Mouse (Mus musculus) liver, adult 2 months (tissue): Measurements from ENCODE around the gene Prm2. TPM values are rescaled to one million over a fixed set of nuclear protein-coding genes. Genes with fewer than 3 reads are reported as not detected.

Source experiments
- DNase-seq: peaks from one replicate; pipeline ENCODE4 v3.0.0-alpha.2; 2011; ENCODE audit warnings: low read depth, low spot score; ENCODE audit errors: extremely low read depth
- H3K27ac ChIP-seq: fragments of 200-500 bp; replicated peaks from 2 replicates; pipeline ENCODE4 v1.5.1; 2012; ENCODE audit warnings: low read depth, mild to moderate bottlenecking, control low read depth, inconsistent platforms, low read length; ENCODE audit not compliant: insufficient read depth
- H3K27me3 ChIP-seq: fragments of 200-500 bp; 2 replicates; pipeline ENCODE4 v1.6.1; 2012; ENCODE audit warnings: mild to moderate bottlenecking, moderate library complexity, low read length, inconsistent platforms; ENCODE audit not compliant: control insufficient read depth, insufficient read depth
- H3K36me3 ChIP-seq: fragments of 200-500 bp; 2 replicates; pipeline ENCODE4 v1.6.1; 2012; ENCODE audit warnings: low read length, inconsistent platforms; ENCODE audit not compliant: control insufficient read depth, insufficient read depth
- H3K4me1 ChIP-seq: fragments of 200-500 bp; 2 replicates; pipeline ENCODE4 v1.6.1; 2011; ENCODE audit warnings: low read length; ENCODE audit not compliant: control insufficient read depth, insufficient read depth
- H3K4me3 ChIP-seq: fragments of 200-500 bp; 2 replicates; pipeline ENCODE4 v1.5.1; 2011; ENCODE audit warnings: low read depth, mild to moderate bottlenecking, control low read depth, low read length, moderate library complexity; ENCODE audit not compliant: insufficient read depth
- H3K79me2 ChIP-seq: fragments of 200-500 bp; 2 replicates; pipeline ENCODE4 v1.6.1; 2012; ENCODE audit warnings: inconsistent platforms, mild to moderate bottlenecking, low read length, moderate library complexity; ENCODE audit not compliant: control insufficient read depth, insufficient read depth
- H3K9ac ChIP-seq: fragments of 200-500 bp; 2 replicates; pipeline ENCODE4 v1.6.1; 2012; ENCODE audit warnings: low read depth, mild to moderate bottlenecking, control low read depth, inconsistent platforms, low read length
- CTCF ChIP-seq: fragments of 200-500 bp; IDR thresholded peaks from 2 replicates; pipeline ENCODE4 v1.5.1; 2011; ENCODE audit warnings: low read depth, low read length, control low read depth
- POLR2A ChIP-seq: fragments of 200-500 bp; IDR thresholded peaks from 2 replicates; pipeline ENCODE4 v1.6.1; 2011; ENCODE audit warnings: low read length, control low read depth; ENCODE audit not compliant: insufficient read depth; ENCODE audit errors: extremely low read depth
- WGBS: fragments of 180-500 bp; shearing (Covaris S2); methylation state at CpG from one replicate; pipeline ENCODE4 v1.1.7; 2018; 5-methylcytosine and 5-hydroxymethylcytosine counted together
- polyA plus RNA-seq: library from polyadenylated mRNA; depleted of rRNA; stranded (reverse); fragments of >200 nt; gene quantifications from 2 replicates; pipeline ENCODE4 v1.2.3, GENCODE M21; 2012
- total RNA-seq: library from RNA; depleted of rRNA; stranded (reverse); fragments of >200 nt; gene quantifications from 2 replicates; pipeline ENCODE4 v1.2.3, GENCODE M21; 2014

The Prm2 gene
- total and polyA plus RNA-seq, 2 experiments = not detected

- Histone ChIP-seq H3K36me3 (no peaks in the 10 kb centered on the region), H3K27ac (no peak overlapping the region), H3K27me3 (no peaks in the 10 kb centered on the region), H3K4me3 (no peak overlapping the region), H3K4me1 (no peaks in the 10 kb centered on the region), H3K9ac (no peak overlapping the region), H3K79me2 (no peaks in the 10 kb centered on the region)
- 89% methylated on average over 4 of the region's 4 CpGs for WGBS
- no peak for TF ChIP-seq CTCF
- TF ChIP-seq POLR2A = no peak
- no peak for DNase-seq
Observed at GRCm38 (mm10) chr16:10828461-10828805, 32.5 kb upstream of the Prm2 start.

DNA sequence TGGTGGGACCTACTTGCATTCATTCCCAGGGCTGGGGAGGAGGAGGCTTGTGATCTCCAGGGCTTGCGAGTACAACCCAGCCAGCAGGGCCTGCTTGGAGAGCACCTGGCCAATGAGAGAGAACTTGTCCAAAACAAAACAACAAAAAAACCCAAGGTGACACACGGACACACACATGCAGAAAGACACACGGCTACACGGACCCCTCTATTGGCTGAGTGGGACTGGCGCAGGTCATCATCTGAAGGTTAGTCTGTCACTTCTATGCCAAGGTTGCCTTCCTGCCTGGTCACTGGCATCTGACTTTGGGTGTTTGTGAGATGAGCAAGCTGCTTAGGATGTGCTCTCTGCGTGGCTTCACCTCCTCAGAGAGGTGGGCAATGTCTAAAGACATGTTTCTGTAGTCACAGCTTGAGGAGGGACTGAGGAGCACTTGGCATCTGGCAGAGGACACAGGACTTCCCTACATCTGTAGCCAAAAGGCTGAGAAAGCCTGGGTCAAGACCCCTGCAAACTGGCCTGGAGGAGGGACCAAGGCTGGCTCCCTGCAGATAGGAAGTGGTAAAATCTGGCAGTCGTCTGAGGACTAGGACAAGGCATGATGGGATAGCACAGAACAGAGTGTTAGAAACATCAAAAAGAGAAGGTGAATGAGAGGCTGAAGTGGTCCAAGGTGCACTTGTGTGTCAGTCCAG, 32.0 kb upstream of the Prm2 start:
- H3K79me2 ChIP-seq = no peaks in the 10 kb centered on the region
- H3K36me3 ChIP-seq = no peaks in the 10 kb centered on the region
- H3K27me3 ChIP-seq = no peaks in the 10 kb centered on the region
- H3K4me1 ChIP-seq = no peaks in the 10 kb centered on the region
- WGBS = 90% methylated on average over 7 of the region's 7 CpGs
- TF ChIP-seq CTCF (no peak), POLR2A (no peak)
- H3K4me3 ChIP-seq = no peak overlapping the region
- no peak for DNase-seq
- H3K9ac ChIP-seq = no peak overlapping the region
- no peak overlapping the region for H3K27ac ChIP-seq

GRCm38 (mm10) chr16:10827269-10827668, 31.3 kb upstream of the Prm2 start:
- Histone ChIP-seq H3K4me3 (no peak overlapping the region), H3K9ac (no peak overlapping the region), H3K4me1 (no peaks in the 10 kb centered on the region), H3K36me3 (no peaks in the 10 kb centered on the region), H3K79me2 (no peaks in the 10 kb centered on the region), H3K27me3 (no peaks in the 10 kb centered on the region), H3K27ac (no peak overlapping the region)
- TF ChIP-seq CTCF (no peak), POLR2A (no peak)
- no peak for DNase-seq
- WGBS = 94% methylated on average over 9 of the region's 9 CpGs

DNA sequence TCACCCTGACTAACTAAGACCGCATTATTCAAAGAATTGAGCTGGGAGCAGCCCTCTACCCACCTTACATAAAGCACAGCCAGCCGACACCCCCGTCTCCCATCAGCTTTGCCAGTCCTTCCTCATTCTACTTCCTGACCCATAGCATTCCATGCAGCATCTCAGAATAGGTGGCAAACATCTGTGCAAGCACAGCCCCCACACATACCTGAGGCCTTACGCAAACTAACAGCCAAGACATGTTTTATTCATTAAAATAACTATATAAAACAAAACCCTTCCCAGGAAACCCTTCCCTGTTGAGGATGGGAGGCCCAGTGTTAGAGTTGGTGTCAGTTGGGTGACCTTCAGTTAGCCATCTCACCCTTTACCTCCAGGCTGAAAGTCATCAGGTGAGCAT, 29.9 kb upstream of the Prm2 start:
- Histone ChIP-seq H3K9ac (no peak overlapping the region), H3K4me3 (no peak overlapping the region), H3K79me2 (no peaks in the 10 kb centered on the region), H3K4me1 (no peaks in the 10 kb centered on the region), H3K27ac (no peak overlapping the region), H3K36me3 (no peaks in the 10 kb centered on the region), H3K27me3 (no peaks in the 10 kb centered on the region)
- no peak for DNase-seq
- 95% methylated on average over 4 of the region's 4 CpGs for WGBS
- no peak for TF ChIP-seq POLR2A
- TF ChIP-seq CTCF = no peak

GRCm38 (mm10) chr16:10824536-10824935, 28.6 kb upstream of the Prm2 start:
- Histone ChIP-seq H3K79me2 (no peaks in the 10 kb centered on the region), H3K4me3 (no peak overlapping the region), H3K36me3 (no peaks in the 10 kb centered on the region), H3K27ac (no peak overlapping the region), H3K9ac (no peak overlapping the region), H3K27me3 (no peaks in the 10 kb centered on the region), H3K4me1 (no peaks in the 10 kb centered on the region)
- no peak for TF ChIP-seq POLR2A
- TF ChIP-seq CTCF = no peak
- WGBS = 83% methylated on average over 1 of the region's 1 CpGs
- DNase-seq = no peak

DNA sequence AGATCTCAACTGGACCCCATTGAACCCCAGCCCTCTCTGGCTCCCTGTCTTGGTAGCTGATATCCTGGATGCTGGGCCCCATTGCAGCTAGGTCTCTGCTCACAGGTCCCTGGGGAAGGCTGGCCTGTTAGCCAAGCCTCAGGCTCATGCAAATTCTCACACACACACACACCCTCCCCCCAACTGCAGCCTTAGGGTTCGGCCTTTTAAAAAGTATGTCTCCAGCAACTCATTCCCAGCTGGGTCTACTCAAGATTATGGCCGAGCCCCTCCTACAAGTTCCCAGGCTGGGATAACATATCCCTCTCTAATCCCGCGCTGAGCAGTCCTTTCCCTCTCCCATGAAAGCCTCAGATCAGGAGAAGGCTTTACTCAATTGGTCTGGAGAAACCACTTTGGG, 25.5 kb upstream of the Prm2 start:
- TF ChIP-seq CTCF (no peak), POLR2A (no peak)
- WGBS = 91% methylated on average over 4 of the region's 4 CpGs
- H3K36me3 ChIP-seq = no peaks in the 10 kb centered on the region
- no peaks in the 10 kb centered on the region for H3K4me1 ChIP-seq
- H3K27ac ChIP-seq = no peak overlapping the region
- H3K4me3 ChIP-seq = no peak overlapping the region
- H3K27me3 ChIP-seq = no peaks in the 10 kb centered on the region
- no peaks in the 10 kb centered on the region for H3K79me2 ChIP-seq
- DNase-seq = no peak
- H3K9ac ChIP-seq = no peak overlapping the region
